Mouse (Mus musculus): ENCODE results near the gene Hyal1. TPM values are rescaled to one million over a fixed set of nuclear protein-coding genes. Genes with fewer than 3 reads are reported as not detected.

Gene Hyal1
- polyA plus RNA-seq, 1 experiment from 2014 or later, result 5.0 TPM

DNA sequence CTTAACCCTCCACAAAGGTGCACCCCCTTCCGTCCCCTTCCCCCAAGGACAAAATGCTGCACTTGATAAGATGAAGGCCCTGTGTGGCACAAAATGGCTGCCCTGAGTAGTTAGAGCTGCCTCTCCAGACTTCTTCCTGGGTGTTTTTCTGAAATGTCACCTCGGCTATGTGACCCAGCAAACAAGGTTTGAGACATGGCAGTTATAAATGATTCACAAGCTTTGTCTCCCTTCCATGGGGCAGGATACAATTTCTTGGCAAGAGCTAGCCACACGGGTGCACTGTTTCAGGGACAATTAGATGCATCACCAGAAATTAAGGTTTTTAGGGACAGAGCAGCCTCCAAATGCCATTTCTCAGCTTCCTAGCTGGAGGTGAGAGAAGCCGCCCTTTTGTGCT lies 36.3 kb upstream of the Hyal1 start:
- Histone ChIP-seq H3K36me3 (ENCODE audit: insufficient read depth, low read length) (peaks cover 28% of the 10 kb centered on the region), H3K27ac (no peak overlapping the region), H3K27me3 (ENCODE audit: insufficient read depth, low read length) (no peaks in the 10 kb centered on the region), H3K4me3 (replicated peaks; ENCODE audit: low read depth, low read length) (no peak overlapping the region), H3K4me2 (ENCODE audit: low read length) (peak overlapping the region; percentile 95; the same call in 1 of the 2 replicates), H3K9ac (ENCODE audit: low read depth, low read length) (no peak overlapping the region), H3K4me1 (replicated peaks; ENCODE audit: insufficient read depth, low read length) (peaks cover 27% of the 10 kb centered on the region), H3K9me3 (replicated peaks; ENCODE audit: low read length) (no peaks in the 10 kb centered on the region)
- TF ChIP-seq CTCF (IDR thresholded peaks at IDR 0.05; ENCODE audit: low read depth), result no peak
- DNase-seq (ENCODE audit: low spot score), result peak; percentile 32
- WGBS, result 45% methylated on average over 4 of the region's 4 CpGs
- no peak for ATAC-seq (replicated peaks; ENCODE audit: low FRiP score, low read depth)

DNA sequence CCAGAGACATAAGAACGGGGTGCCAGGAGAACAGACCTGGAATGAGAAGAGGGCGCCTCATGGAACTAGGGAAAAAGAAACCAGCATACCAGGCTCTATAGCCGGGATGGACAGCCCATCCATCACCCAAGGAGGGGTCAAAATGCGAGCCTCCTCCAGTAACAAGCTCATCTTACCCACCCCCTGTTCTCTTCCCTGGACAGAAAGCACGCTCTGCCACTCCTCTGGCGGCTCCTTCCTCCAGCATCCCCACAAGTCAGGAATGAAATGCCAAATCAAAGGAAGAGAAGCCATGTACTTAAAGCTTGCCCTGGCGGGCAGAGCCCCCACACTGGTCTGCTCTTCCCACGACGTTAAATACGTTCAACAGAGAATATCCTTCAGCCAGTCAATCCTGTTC lies 35.7 kb upstream of the Hyal1 start:
- Histone ChIP-seq H3K4me2 (ENCODE audit: low read length) (peak overlapping the region; percentile 95), H3K9ac (ENCODE audit: low read depth, low read length) (peak overlapping the region; percentile 52; the same call in 1 of the 2 replicates), H3K4me3 (replicated peaks; ENCODE audit: low read depth, low read length) (peak overlapping the region; percentile 70), H3K4me1 (replicated peaks; ENCODE audit: insufficient read depth, low read length) (peaks cover 21% of the 10 kb centered on the region), H3K9me3 (replicated peaks; ENCODE audit: low read length) (no peaks in the 10 kb centered on the region), H3K27me3 (ENCODE audit: insufficient read depth, low read length) (no peaks in the 10 kb centered on the region), H3K27ac (0 out of 2 replicates have a peak overlapping the region, but pooled peaks have one; percentile 40), H3K36me3 (ENCODE audit: insufficient read depth, low read length) (peaks cover 29% of the 10 kb centered on the region)
- no peak for TF ChIP-seq CTCF (IDR thresholded peaks at IDR 0.05; ENCODE audit: low read depth)
- DNase-seq (ENCODE audit: low spot score) (peak; percentile 41), ATAC-seq (replicated peaks; ENCODE audit: low FRiP score, low read depth) (no peak)
- 21% methylated on average over 10 of the region's 10 CpGs for WGBS

- Histone ChIP-seq H3K9me3 (replicated peaks; ENCODE audit: low read length) (no peaks in the 10 kb centered on the region), H3K9ac (ENCODE audit: low read depth, low read length) (peak within 1 kb of the TSS; percentile 67), H3K27me3 (ENCODE audit: insufficient read depth, low read length) (no peaks in the 10 kb centered on the region), H3K27ac (peak within 1 kb of the TSS; percentile 80), H3K4me2 (ENCODE audit: low read length) (peak within 1 kb of the TSS; percentile 95), H3K4me1 (replicated peaks; ENCODE audit: insufficient read depth, low read length) (peaks cover 16% of the 10 kb centered on the region), H3K36me3 (ENCODE audit: insufficient read depth, low read length) (peaks cover 29% of the 10 kb centered on the region), H3K4me3 (replicated peaks; ENCODE audit: low read depth, low read length) (peak within 1 kb of the TSS; percentile 70)
- under 1% methylated on average over 46 of the region's 46 CpGs for WGBS
- no peak for TF ChIP-seq CTCF (IDR thresholded peaks at IDR 0.05; ENCODE audit: low read depth)
- peak; percentile 75 for ATAC-seq (replicated peaks; ENCODE audit: low FRiP score, low read depth)
- DNase-seq (ENCODE audit: low spot score), result peak; percentile 97
Measured at GRCm38 (mm10) chr9:107541474-107542351, 35.0 kb upstream of the Hyal1 start, which contains the start of the genes Cyb561d2 and Nprl2. TSS of gene Cyb561d2 (minus strand) at chr9:107542193. TSS of gene Nprl2 (plus strand) at chr9:107542226.

GRCm38 (mm10) chr9:107542352-107542686 lies 34.4 kb upstream of the Hyal1 start:
- Histone ChIP-seq H3K36me3 (ENCODE audit: insufficient read depth, low read length) (peaks cover 29% of the 10 kb centered on the region), H3K27me3 (ENCODE audit: insufficient read depth, low read length) (no peaks in the 10 kb centered on the region)
- no peak for TF ChIP-seq CTCF (IDR thresholded peaks at IDR 0.05; ENCODE audit: low read depth)

GRCm38 (mm10) chr9:107542721-107543120 lies 34.0 kb upstream of the Hyal1 start:
- peaks cover 29% of the 10 kb centered on the region for H3K36me3 ChIP-seq (ENCODE audit: insufficient read depth, low read length)
- no peaks in the 10 kb centered on the region for H3K27me3 ChIP-seq (ENCODE audit: insufficient read depth, low read length)
- TF ChIP-seq CTCF (IDR thresholded peaks at IDR 0.05; ENCODE audit: low read depth), result no peak
- peak overlapping the region; percentile 67 for H3K9ac ChIP-seq (ENCODE audit: low read depth, low read length)
- no peaks in the 10 kb centered on the region for H3K9me3 ChIP-seq (replicated peaks; ENCODE audit: low read length)
- peaks cover 20% of the 10 kb centered on the region; the same call in 1 of the 2 replicates for H3K4me1 ChIP-seq (replicated peaks; ENCODE audit: insufficient read depth, low read length)
- peak overlapping the region; percentile 95 for H3K4me2 ChIP-seq (ENCODE audit: low read length)
- H3K4me3 ChIP-seq (replicated peaks; ENCODE audit: low read depth, low read length), result peak overlapping the region; percentile 70
- H3K27ac ChIP-seq, result peak overlapping the region; percentile 80
- 26% methylated on average over 8 of the region's 8 CpGs for WGBS
- DNase-seq (ENCODE audit: low spot score), result peak; percentile 71
- no peak; the same call in 1 of the 2 replicates for ATAC-seq (replicated peaks; ENCODE audit: low FRiP score, low read depth)

More at GRCm38 (mm10) chr9:107542352-107542686, 34.4 kb upstream of the Hyal1 start:
- Histone ChIP-seq H3K27ac (peak overlapping the region; percentile 80), H3K4me1 (replicated peaks; ENCODE audit: insufficient read depth, low read length) (peaks cover 17% of the 10 kb centered on the region; the same call in 1 of the 2 replicates), H3K9me3 (replicated peaks; ENCODE audit: low read length) (no peaks in the 10 kb centered on the region), H3K4me3 (replicated peaks; ENCODE audit: low read depth, low read length) (peak overlapping the region; percentile 70), H3K9ac (ENCODE audit: low read depth, low read length) (peak overlapping the region; percentile 67), H3K4me2 (ENCODE audit: low read length) (peak overlapping the region; percentile 95)
- DNase-seq (ENCODE audit: low spot score) (no peak), ATAC-seq (replicated peaks; ENCODE audit: low FRiP score, low read depth) (0 out of 2 replicates have a peak, but pooled peaks have one; percentile 15)
- WGBS, result under 1% methylated on average over 11 of the region's 11 CpGs

GRCm38 (mm10) chr9:107543299-107543698 lies 33.4 kb upstream of the Hyal1 start:
- Histone ChIP-seq H3K9ac (ENCODE audit: low read depth, low read length) (0 out of 2 replicates have a peak overlapping the region, but pooled peaks have one; percentile 67), H3K4me2 (ENCODE audit: low read length) (peak overlapping the region; percentile 95; the same call in 1 of the 2 replicates), H3K9me3 (replicated peaks; ENCODE audit: low read length) (no peaks in the 10 kb centered on the region), H3K27me3 (ENCODE audit: insufficient read depth, low read length) (no peaks in the 10 kb centered on the region), H3K4me3 (replicated peaks; ENCODE audit: low read depth, low read length) (no peak overlapping the region), H3K4me1 (replicated peaks; ENCODE audit: insufficient read depth, low read length) (peaks cover 20% of the 10 kb centered on the region; the same call in 1 of the 2 replicates), H3K27ac (no peak overlapping the region), H3K36me3 (ENCODE audit: insufficient read depth, low read length) (peaks cover 23% of the 10 kb centered on the region)
- DNase-seq (ENCODE audit: low spot score) (no peak), ATAC-seq (replicated peaks; ENCODE audit: low FRiP score, low read depth) (no peak)
- WGBS, result 86% methylated on average over 11 of the region's 11 CpGs
- TF ChIP-seq CTCF (IDR thresholded peaks at IDR 0.05; ENCODE audit: low read depth), result no peak
